Mouse (Mus musculus): Measurements from ENCODE around the gene March8. TPM values are rescaled to one million over a fixed set of nuclear protein-coding genes. Genes with fewer than 3 reads are reported as not detected.

March8 gene
- polyA plus RNA-seq, 1 experiment = 47.5 TPM

- H3K4me1 ChIP-seq (ENCODE audit: control insufficient read depth, insufficient read depth, low read length) = no peaks in the 10 kb centered on the region
- no peak for TF ChIP-seq POLR2A (IDR thresholded peaks at IDR 0.05; ENCODE audit: low read depth, low read length)
- no peak overlapping the region for H3K4me3 ChIP-seq (ENCODE audit: insufficient read depth, low read length)
- H3K27ac ChIP-seq (ENCODE audit: insufficient read depth, low read length) = no peak overlapping the region
These were observed 101.7 kb downstream of the March8 start for GRCm38 (mm10) chr6:116439531-116439930.

DNA sequence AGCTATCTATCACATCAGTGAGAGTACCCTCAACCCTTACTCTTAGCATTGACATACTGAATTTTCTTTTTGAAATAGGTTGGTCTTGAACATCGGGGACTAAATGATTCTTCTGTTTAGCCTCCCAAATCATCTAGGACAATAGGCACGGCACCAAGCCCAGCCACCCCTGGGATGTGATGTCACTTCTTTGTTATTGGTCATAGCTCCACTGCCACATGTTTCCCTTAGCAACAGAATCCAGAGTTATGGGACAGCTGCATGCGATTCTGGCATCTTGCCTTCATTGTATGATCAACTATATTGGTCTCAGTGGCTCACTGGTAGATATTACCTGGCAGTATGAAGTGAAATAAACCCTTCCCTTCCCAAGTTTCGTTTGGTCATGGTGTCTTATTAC, 102.6 kb downstream of the March8 start:
- H3K27ac ChIP-seq (ENCODE audit: insufficient read depth, low read length) = no peak overlapping the region
- H3K4me3 ChIP-seq (ENCODE audit: insufficient read depth, low read length) = no peak overlapping the region
- no peak for TF ChIP-seq CTCF (IDR thresholded peaks at IDR 0.05; ENCODE audit: borderline replicate concordance, insufficient read depth, low read length)
- no peak for TF ChIP-seq POLR2A (IDR thresholded peaks at IDR 0.05; ENCODE audit: low read depth, low read length)
- H3K4me1 ChIP-seq (ENCODE audit: control insufficient read depth, insufficient read depth, low read length) = no peaks in the 10 kb centered on the region

DNA sequence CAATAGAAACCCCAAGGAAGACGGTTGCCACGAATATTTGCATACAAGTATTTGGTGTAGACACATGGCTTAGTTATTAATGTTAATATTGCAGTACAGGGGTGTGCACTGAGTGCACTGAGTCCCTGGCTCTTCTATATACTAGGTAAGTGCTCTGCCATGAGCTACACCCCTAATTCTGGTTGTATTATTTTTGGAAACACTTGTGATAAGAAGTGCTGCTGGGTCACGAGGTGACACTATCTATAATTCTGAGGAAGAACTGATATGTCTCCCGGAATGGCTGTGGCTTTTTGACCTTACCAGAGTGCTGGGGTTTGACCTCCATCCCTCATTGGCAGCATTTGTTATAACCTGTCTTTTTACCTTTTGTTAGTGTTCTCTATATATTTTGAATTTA, 103.0 kb downstream of the March8 start:
- Histone ChIP-seq H3K4me1 (ENCODE audit: control insufficient read depth, insufficient read depth, low read length) (no peaks in the 10 kb centered on the region), H3K4me3 (ENCODE audit: insufficient read depth, low read length) (no peak overlapping the region), H3K27ac (ENCODE audit: insufficient read depth, low read length) (no peak overlapping the region)
- TF ChIP-seq POLR2A (IDR thresholded peaks at IDR 0.05; ENCODE audit: low read depth, low read length) = no peak

- Histone ChIP-seq H3K27ac (ENCODE audit: insufficient read depth, low read length) (no peak overlapping the region), H3K4me1 (ENCODE audit: control insufficient read depth, insufficient read depth, low read length) (no peaks in the 10 kb centered on the region), H3K4me3 (ENCODE audit: insufficient read depth, low read length) (no peak overlapping the region)
- TF ChIP-seq CTCF (IDR thresholded peaks at IDR 0.05; ENCODE audit: borderline replicate concordance, insufficient read depth, low read length) (no peak), POLR2A (IDR thresholded peaks at IDR 0.05; ENCODE audit: low read depth, low read length) (no peak)
These were observed 118.0 kb downstream of the March8 start for GRCm38 (mm10) chr6:116455781-116456180.

GRCm38 (mm10) chr6:116456482-116456881, 118.7 kb downstream of the March8 start:
- Histone ChIP-seq H3K27ac (ENCODE audit: insufficient read depth, low read length) (no peak overlapping the region), H3K4me3 (ENCODE audit: insufficient read depth, low read length) (no peak overlapping the region), H3K4me1 (ENCODE audit: control insufficient read depth, insufficient read depth, low read length) (no peaks in the 10 kb centered on the region)
- TF ChIP-seq POLR2A (IDR thresholded peaks at IDR 0.05; ENCODE audit: low read depth, low read length) (no peak), CTCF (IDR thresholded peaks at IDR 0.05; ENCODE audit: borderline replicate concordance, insufficient read depth, low read length) (no peak)

DNA sequence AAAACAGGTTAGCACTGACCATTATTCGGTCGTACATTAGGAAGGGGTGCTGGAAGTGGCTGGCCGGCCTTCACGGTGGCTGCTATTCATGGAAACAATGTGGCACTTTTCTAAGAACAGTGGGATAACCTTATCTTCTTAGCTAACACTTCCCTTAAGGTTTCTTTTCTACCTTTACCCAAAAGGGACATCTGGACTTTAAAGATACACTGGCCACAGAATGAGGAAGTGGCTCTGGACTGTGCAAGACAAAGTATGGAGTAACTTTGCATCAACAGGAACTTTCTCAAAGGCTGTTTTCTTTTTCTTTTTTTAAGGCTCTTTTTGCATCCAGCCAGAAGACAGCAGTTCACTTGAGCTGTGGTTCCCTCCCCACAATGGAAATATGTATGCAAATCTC, 120.9 kb downstream of the March8 start:
- Histone ChIP-seq H3K4me1 (ENCODE audit: control insufficient read depth, insufficient read depth, low read length) (no peaks in the 10 kb centered on the region), H3K4me3 (ENCODE audit: insufficient read depth, low read length) (no peak overlapping the region), H3K27ac (ENCODE audit: insufficient read depth, low read length) (no peak overlapping the region)
- TF ChIP-seq CTCF (IDR thresholded peaks at IDR 0.05; ENCODE audit: borderline replicate concordance, insufficient read depth, low read length) = no peak
- TF ChIP-seq POLR2A (IDR thresholded peaks at IDR 0.05; ENCODE audit: low read depth, low read length) = no peak

Other genes with a start within 250 kb of the March8 start
- gene Tmcc1, start 144.5 kb upstream of the March8 start, polyA plus RNA-seq (2011; ENCODE audit: insufficient read length, low read depth, missing spikeins) = 22.1 and 22.7 TPM in 2 replicates
- 50.0 and 60.0 TPM in 2 replicates for gene Washc2, start 130.0 kb upstream of the March8 start, polyA plus RNA-seq (2011; ENCODE audit: insufficient read length, low read depth, missing spikeins)
- 2.9 and 3.1 TPM in 2 replicates for gene Zfand4, start 73.8 kb upstream of the March8 start, polyA plus RNA-seq (2011; ENCODE audit: insufficient read length, low read depth, missing spikeins)
- 0.44 TPM in 1 of 2 replicates, not detected in the other for gene Alox5, start 123.2 kb downstream of the March8 start, polyA plus RNA-seq (2011; ENCODE audit: insufficient read length, low read depth, missing spikeins)
- not detected in 2 replicates for gene Olfr211, start 151.1 kb downstream of the March8 start, polyA plus RNA-seq (2011; ENCODE audit: insufficient read length, low read depth, missing spikeins)
- not detected in 2 replicates for gene Olfr212, start 168.5 kb downstream of the March8 start, polyA plus RNA-seq (2011; ENCODE audit: insufficient read length, low read depth, missing spikeins)
- gene Olfr213, start 200.4 kb downstream of the March8 start, polyA plus RNA-seq (2011; ENCODE audit: insufficient read length, low read depth, missing spikeins) = not detected in 2 replicates
- gene Gm5580, start 213.1 kb downstream of the March8 start, polyA plus RNA-seq (2011; ENCODE audit: insufficient read length, low read depth, missing spikeins) = not detected in 2 replicates
- gene Olfr214, start 216.2 kb downstream of the March8 start, polyA plus RNA-seq (2011; ENCODE audit: insufficient read length, low read depth, missing spikeins) = not detected in 2 replicates
- gene Olfr215, start 246.2 kb downstream of the March8 start, polyA plus RNA-seq (2011; ENCODE audit: insufficient read length, low read depth, missing spikeins) = not detected in 2 replicates

All from embryonic fibroblast, embryonic 13.5 days (primary cell).